9 mouse cellular contexts compared by ENCODE assay signal in genomic region chr7:24949958-24950623, GRCm38 (mm10). TPM values are rescaled to one million over a fixed set of nuclear protein-coding genes. Genes with fewer than 3 reads are reported as not detected.
DNase-seq lines count a peak whose midpoint lies in the region; ATAC-seq lines count a peak whose summit lies in the region.
"Had no signal": no experiment of that assay in that cellular context is flagged by ENCODE, and none has a peak within 500 bp of the region (broad histone marks: within the 10 kb centered on the region; RNA-seq: fewer than 3 reads in every experiment).

No protein-coding gene starts in this region.

- intact Hi-C loops in left cerebral cortex, postnatal 4 days (cut with DNase I), result no loop called here

- H3K27me3 ChIP-seq in forebrain, embryonic 16.5 days (replicated peaks; ENCODE audit: control insufficient read depth, insufficient read depth, low read length), result peaks cover 70% of the 10 kb centered on the region
- peaks cover 98% of the 10 kb centered on the region for H3K27me3 ChIP-seq in hindbrain, embryonic 13.5 days
- peaks cover 98% of the 10 kb centered on the region for H3K27me3 ChIP-seq in midbrain, embryonic 13.5 days

- H3K9me3 ChIP-seq in forebrain, embryonic 16.5 days (ENCODE audit: control insufficient read depth, low read length), result no peaks in the 10 kb centered on the region
- no peaks in the 10 kb centered on the region for H3K9me3 ChIP-seq in hindbrain, embryonic 13.5 days
- H3K9me3 ChIP-seq in midbrain, embryonic 13.5 days, result no peaks in the 10 kb centered on the region

- peak; percentile 27; the same call in 1 of the 2 replicates for ATAC-seq in forebrain, embryonic 16.5 days
- ATAC-seq in hindbrain, embryonic 13.5 days (ENCODE audit: low FRiP score), result peak; percentile 41
- peak; percentile 51 for ATAC-seq in midbrain, embryonic 13.5 days

- H3K27ac ChIP-seq in forebrain, embryonic 16.5 days (ENCODE audit: low read length), result no peak overlapping the region
- H3K27ac ChIP-seq in hindbrain, embryonic 13.5 days, result 0 out of 2 replicates have a peak overlapping the region, but pooled peaks have one; percentile 26
- 0 out of 2 replicates have a peak overlapping the region, but pooled peaks have one; percentile 21 for H3K27ac ChIP-seq in midbrain, embryonic 13.5 days
- H3K27ac ChIP-seq: macrophage had no signal

- H3K36me3 ChIP-seq in forebrain, embryonic 16.5 days (ENCODE audit: control insufficient read depth, insufficient read depth), result no peaks in the 10 kb centered on the region
- no peaks in the 10 kb centered on the region for H3K36me3 ChIP-seq in hindbrain, embryonic 13.5 days
- H3K36me3 ChIP-seq in midbrain, embryonic 13.5 days, result no peaks in the 10 kb centered on the region

- no peak overlapping the region for H3K4me2 ChIP-seq in forebrain, embryonic 16.5 days (ENCODE audit: low read length)
- no peak overlapping the region for H3K4me2 ChIP-seq in hindbrain, embryonic 13.5 days
- H3K4me2 ChIP-seq in midbrain, embryonic 13.5 days (replicated peaks), result no peak overlapping the region; the same call in none of the 2 replicates

- under 1% methylated on average over 8 of the region's 8 CpGs for WGBS in forebrain, embryonic 16.5 days
- WGBS in hindbrain, embryonic 13.5 days, result under 1% methylated on average over 8 of the region's 8 CpGs
- under 1% methylated on average over 8 of the region's 8 CpGs for WGBS in midbrain, embryonic 13.5 days

- no peak overlapping the region for H3K4me3 ChIP-seq in forebrain, embryonic 16.5 days (replicated peaks; ENCODE audit: low read length)
- no peak overlapping the region for H3K4me3 ChIP-seq in hindbrain, embryonic 13.5 days
- no peak overlapping the region for H3K4me3 ChIP-seq in midbrain, embryonic 13.5 days (replicated peaks)

- no peak overlapping the region for H3K9ac ChIP-seq in forebrain, embryonic 16.5 days (replicated peaks; ENCODE audit: low read depth, low read length)
- no peak overlapping the region for H3K9ac ChIP-seq in hindbrain, embryonic 13.5 days
- H3K9ac ChIP-seq in midbrain, embryonic 13.5 days (replicated peaks), result no peak overlapping the region

- H3K4me1 ChIP-seq in forebrain, embryonic 16.5 days (replicated peaks; ENCODE audit: control insufficient read depth, insufficient read depth, low read length), result peaks cover 18% of the 10 kb centered on the region
- H3K4me1 ChIP-seq in hindbrain, embryonic 13.5 days (replicated peaks), result peaks cover 67% of the 10 kb centered on the region
- H3K4me1 ChIP-seq in midbrain, embryonic 13.5 days (replicated peaks), result peaks cover 56% of the 10 kb centered on the region

- peak; percentile 64 for DNase-seq in layer of hippocampus, adult 11-12 months (ENCODE audit: low spot score)
- no peak for DNase-seq in layer of hippocampus, adult 8-10 months (ENCODE audit: low spot score in 2 of 2)
- peak; percentile 47 for DNase-seq in c-Kit-positive CD71-positive TER-119-positive erythroid progenitor cells, embryonic 14.5 days (ENCODE audit: low spot score)
- peak; percentile 85 for DNase-seq in left cerebral cortex, postnatal 4 days
- peak; percentile 76 to 91 for DNase-seq in spleen, postnatal 4 days (ENCODE audit: low spot score in 2 of 2)

RNA-seq across cellular contexts. Expression of gene Gm4881, which starts 5.8 kb away (rescaled TPM):
- not detected for total RNA-seq in layer of hippocampus, adult 8-10 months (2022)
- polyA plus RNA-seq in forebrain, embryonic 16.5 days (2015; fragmentation: Nextera tagmentation; extraction: Ambion mirVana), result 0.37 TPM in 1 of 2 replicates, not detected in the other
- polyA plus RNA-seq in hindbrain, embryonic 13.5 days (2015; fragmentation: Nextera tagmentation; extraction: Ambion mirVana), result 5.1 and 5.8 TPM in 2 replicates
- not detected for total RNA-seq in left cerebral cortex, postnatal 4 days (2021)
- polyA plus RNA-seq in midbrain, embryonic 13.5 days (2015; fragmentation: Nextera tagmentation; extraction: Ambion mirVana), result 5.7 and 6.4 TPM in 2 replicates
- polyA plus RNA-seq: macrophage had no signal

RNA-seq across cellular contexts. Expression of gene Rabac1, which starts 22.5 kb away (rescaled TPM):
- total RNA-seq in layer of hippocampus, adult 8-10 months (2022), result 100 to 1,000 TPM; 293 to 308 (median 300) TPM
- 200 and 220 TPM in 2 replicates for polyA plus RNA-seq in forebrain, embryonic 16.5 days (2015; fragmentation: Nextera tagmentation; extraction: Ambion mirVana)
- 220 and 226 TPM in 2 replicates for polyA plus RNA-seq in hindbrain, embryonic 13.5 days (2015; fragmentation: Nextera tagmentation; extraction: Ambion mirVana)
- total RNA-seq in left cerebral cortex, postnatal 4 days (2021), result 100 to 1,000 TPM; 246 to 251 TPM
- 171 and 176 TPM in 2 replicates for polyA plus RNA-seq in midbrain, embryonic 13.5 days (2015; fragmentation: Nextera tagmentation; extraction: Ambion mirVana)

RNA-seq across cellular contexts. Expression of gene Arhgef1, which starts 47.4 kb away (rescaled TPM):
- total RNA-seq in layer of hippocampus, adult 8-10 months (2022), result 100 to 1,000 TPM in 1 of 4 experiments, 10 to 100 TPM in 3; 94.8 to 111 (median 99.3) TPM
- polyA plus RNA-seq in forebrain, embryonic 16.5 days (2015; fragmentation: Nextera tagmentation; extraction: Ambion mirVana), result 61.7 and 73.7 TPM in 2 replicates
- 56.0 and 56.4 TPM in 2 replicates for polyA plus RNA-seq in hindbrain, embryonic 13.5 days (2015; fragmentation: Nextera tagmentation; extraction: Ambion mirVana)
- total RNA-seq in left cerebral cortex, postnatal 4 days (2021), result 100 to 1,000 TPM; 143 to 147 TPM
- 46.7 and 59.2 TPM in 2 replicates for polyA plus RNA-seq in midbrain, embryonic 13.5 days (2015; fragmentation: Nextera tagmentation; extraction: Ambion mirVana)

RNA-seq across cellular contexts. Expression of gene Cd79a, which starts 52.9 kb away (rescaled TPM):
- total RNA-seq in layer of hippocampus, adult 8-10 months (2022), result under 1 TPM in 2 of 4 experiments, not detected in 2; 0.30 to 0.58 TPM
- polyA plus RNA-seq in forebrain, embryonic 16.5 days (2015; fragmentation: Nextera tagmentation; extraction: Ambion mirVana), result 0.16 and 0.19 TPM in 2 replicates
- 0.35 and 0.38 TPM in 2 replicates for polyA plus RNA-seq in hindbrain, embryonic 13.5 days (2015; fragmentation: Nextera tagmentation; extraction: Ambion mirVana)
- under 1 TPM; 0.24 to 0.52 TPM for total RNA-seq in left cerebral cortex, postnatal 4 days (2021)
- polyA plus RNA-seq in midbrain, embryonic 13.5 days (2015; fragmentation: Nextera tagmentation; extraction: Ambion mirVana), result 0.35 and 0.40 TPM in 2 replicates

RNA-seq across cellular contexts. Expression of gene Atp1a3, which starts 55.7 kb away (rescaled TPM):
- total RNA-seq in layer of hippocampus, adult 8-10 months (2022), result 1,000 to 10,000 TPM; 2,163 to 2,251 (median 2,216) TPM
- 227 and 278 TPM in 2 replicates for polyA plus RNA-seq in forebrain, embryonic 16.5 days (2015; fragmentation: Nextera tagmentation; extraction: Ambion mirVana)
- polyA plus RNA-seq in hindbrain, embryonic 13.5 days (2015; fragmentation: Nextera tagmentation; extraction: Ambion mirVana), result 253 and 258 TPM in 2 replicates
- total RNA-seq in left cerebral cortex, postnatal 4 days (2021), result 1,000 to 10,000 TPM; 1,141 to 1,280 TPM
- polyA plus RNA-seq in midbrain, embryonic 13.5 days (2015; fragmentation: Nextera tagmentation; extraction: Ambion mirVana), result 189 and 195 TPM in 2 replicates

Comparison
In these comparisons a context has a peak if more than half of its experiments do, and no peak if none do; other contexts are left out.
1. DNase-seq: peak in layer of hippocampus, adult 11-12 months (single experiment), c-Kit-positive CD71-positive TER-119-positive erythroid progenitor cells, embryonic 14.5 days (single experiment), left cerebral cortex, postnatal 4 days (single experiment) and spleen, postnatal 4 days (2 of 2); none in layer of hippocampus, adult 8-10 months (0 of 2).
2. Peak in every context shown above with its lines, with median percentiles within 50 percentile points of each other: ATAC-seq.